Mouse (Mus musculus): ENCODE results near the gene Ctla2b. TPM values are rescaled to one million over a fixed set of nuclear protein-coding genes. Genes with fewer than 3 reads are reported as not detected.

Ctla2b gene
- 0.22 and 0.26 TPM in 2 replicates for polyA plus RNA-seq (2012; rRNA removed)

DNA sequence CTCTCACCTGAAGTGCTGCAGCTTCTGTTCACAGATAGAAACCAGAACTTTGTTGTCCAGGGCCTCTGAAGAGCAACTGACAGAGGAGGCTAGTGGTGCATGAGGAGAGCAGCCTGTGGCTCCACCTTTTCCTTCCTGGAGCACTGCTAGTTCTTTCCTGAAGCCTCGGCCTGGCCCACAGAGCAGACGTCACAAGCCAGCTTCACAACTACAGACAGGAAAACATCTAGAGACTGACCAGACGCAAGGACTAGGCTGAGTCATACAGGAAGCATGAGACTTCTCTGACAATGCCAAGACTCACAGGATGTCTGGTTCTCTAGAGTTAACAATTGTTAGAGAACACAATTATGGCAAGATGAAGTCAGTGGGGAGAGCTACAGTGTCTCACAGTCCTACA lies at the start of gene Ctla2b:
Gene Ctla2b (minus strand): TSS at position 120 of the 400 bp plus-strand sequence.

DNA sequence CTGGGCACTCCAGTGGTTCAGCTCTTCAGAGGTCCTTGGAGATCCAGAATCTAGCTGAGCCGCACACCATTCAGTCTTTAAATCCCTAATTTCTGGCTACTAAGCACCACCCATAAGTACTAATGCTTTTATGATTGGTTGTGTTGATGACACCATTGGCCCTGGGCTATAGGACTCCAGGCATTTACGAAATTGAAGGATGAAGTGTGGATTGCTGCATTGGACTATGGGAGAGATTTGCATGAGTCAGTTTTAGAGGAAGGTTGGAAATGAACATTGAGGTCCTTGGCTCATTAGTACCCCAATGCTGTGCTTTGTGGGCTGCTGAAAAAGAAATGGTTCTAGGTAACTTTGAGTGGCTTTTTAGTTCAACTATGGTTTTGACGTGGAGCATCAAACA lies 44.6 kb upstream of the Ctla2b start, which contains the start of gene Tpbpa:
Gene Tpbpa (minus strand): TSS at position 101 of the 400 bp plus-strand sequence.

DNA sequence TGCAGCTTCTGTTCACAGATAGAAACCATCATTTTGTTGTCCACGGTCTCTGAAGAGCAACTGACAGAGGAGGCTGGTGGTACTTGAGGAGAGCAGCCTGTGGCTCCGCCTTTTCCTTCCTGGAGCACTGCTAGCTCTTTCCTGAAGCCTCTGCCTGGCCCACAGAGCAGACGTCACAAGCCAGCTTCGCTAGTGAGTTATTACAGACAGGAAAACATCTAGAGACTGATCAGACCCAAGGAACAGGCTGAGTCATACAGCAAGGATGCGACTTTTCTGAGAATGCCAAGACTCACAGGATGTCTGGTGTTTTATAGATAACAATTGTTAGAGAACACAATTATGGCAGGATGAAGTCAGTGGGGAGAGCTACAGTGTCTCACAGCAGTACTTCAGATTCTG lies 39.3 kb upstream of the Ctla2b start, which contains the start of the genes Gm49391 and Ctla2a:
Gene Gm49391 (minus strand): TSS at position 72 of the 402 bp plus-strand sequence.
Gene Ctla2a (minus strand): TSS at position 126 of the 402 bp plus-strand sequence.

DNA sequence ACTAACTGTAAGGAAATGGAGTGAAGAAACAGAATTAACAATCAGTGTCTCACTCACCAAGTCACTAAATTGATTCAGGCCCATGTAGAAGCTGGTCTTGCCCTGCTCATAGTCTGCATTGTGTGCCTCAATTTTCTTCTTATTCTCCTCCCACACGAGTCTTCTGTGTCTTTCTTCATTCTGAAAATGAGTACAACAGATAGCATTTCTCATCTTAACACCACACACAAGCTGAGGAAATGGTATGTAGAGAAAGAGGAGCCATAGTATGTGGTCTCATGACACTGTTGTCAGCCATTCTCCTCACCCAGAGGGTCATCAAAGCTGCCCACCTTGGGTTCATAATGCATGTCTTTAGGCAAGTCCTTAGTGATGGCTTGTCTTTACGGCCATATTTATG lies 38.2 kb upstream of the Ctla2b start, which contains the start of gene Gm49393:
Gene Gm49393 (minus strand): TSS at position 101 of the 400 bp plus-strand sequence.

DNA sequence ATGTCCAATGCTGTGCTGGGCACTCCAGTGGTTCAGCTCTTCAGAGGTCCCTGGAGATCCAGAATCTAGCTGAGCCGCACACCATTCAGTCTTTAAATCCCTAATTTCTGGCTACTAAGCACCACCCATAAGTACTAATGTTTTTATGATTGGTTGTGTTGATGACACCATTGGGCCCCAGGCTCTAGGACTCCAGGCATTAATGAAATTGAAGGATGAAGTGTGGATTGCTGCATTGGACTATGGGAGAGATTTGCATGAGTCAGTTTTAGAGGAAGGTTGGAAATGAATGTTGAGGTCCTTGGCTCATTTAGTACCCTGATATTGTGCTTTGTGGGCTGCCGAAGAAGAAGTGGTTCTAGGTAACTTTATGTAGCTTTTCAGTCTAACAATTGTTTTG lies 7.5 kb upstream of the Ctla2b start, which contains the start of gene Tpbpb:
Gene Tpbpb (minus strand): TSS at position 101 of the 400 bp plus-strand sequence.

DNA sequence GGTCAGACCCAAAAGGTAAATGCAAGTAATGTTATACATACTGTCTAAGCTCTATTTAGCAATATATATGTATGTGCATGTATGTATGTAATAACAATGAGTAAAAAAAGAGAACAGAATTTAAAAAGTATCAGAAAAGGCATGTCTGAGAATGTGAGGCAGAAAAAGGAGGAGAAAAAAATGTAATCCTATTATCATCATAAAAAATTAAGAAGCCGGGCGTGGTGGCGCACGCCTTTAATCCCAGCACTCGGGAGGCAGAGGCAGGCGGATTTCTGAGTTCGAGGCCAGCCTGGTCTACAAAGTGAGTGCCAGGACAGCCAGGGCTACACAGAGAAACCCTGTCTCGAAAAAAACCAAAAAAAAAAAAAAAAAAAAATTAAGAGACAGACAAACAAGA lies 453 bp downstream of the Ctla2b start, which contains the start of gene Gm49392:
Gene Gm49392 (minus strand): TSS at position 101 of the 400 bp plus-strand sequence.

DNA sequence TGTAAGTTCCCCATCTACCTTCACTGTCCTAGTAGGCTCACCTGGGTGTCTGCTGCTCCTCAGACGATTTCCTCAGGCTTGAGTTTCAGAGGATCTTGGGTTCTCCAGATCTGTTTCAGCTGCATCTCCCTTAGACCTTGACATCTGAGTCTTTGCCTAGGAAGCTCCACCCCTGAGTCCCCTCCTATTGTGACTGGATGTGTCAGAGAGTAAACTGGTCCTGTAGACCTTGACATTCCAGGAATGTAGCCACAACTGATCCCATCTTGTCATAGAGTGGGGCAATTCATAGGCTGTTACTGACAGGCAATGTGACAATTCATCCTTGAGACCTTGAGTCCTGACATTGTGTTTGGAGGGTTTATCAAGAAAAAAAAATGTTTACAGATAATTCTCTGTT lies 33.0 kb downstream of the Ctla2b start, which contains the start of gene 4930486L24Rik:
Gene 4930486L24Rik (minus strand): TSS at position 195 of the 400 bp plus-strand sequence.

Other genes starting within 250 kb of the Ctla2b start
- gene BC051665, start 111.1 kb downstream of the Ctla2b start, polyA plus RNA-seq (2012; rRNA removed) = not detected in 2 replicates
- not detected in 2 replicates for gene Ctsll3, start 94.6 kb downstream of the Ctla2b start, polyA plus RNA-seq (2012; rRNA removed)
- gene 4930486L24Rik, start 33.0 kb downstream of the Ctla2b start, polyA plus RNA-seq (2012; rRNA removed) = not detected in 2 replicates
- not detected in 2 replicates for gene Gm49392, start 553 bp downstream of the Ctla2b start, polyA plus RNA-seq (2012; rRNA removed)
- gene Tpbpb, start 7.4 kb upstream of the Ctla2b start, polyA plus RNA-seq (2012; rRNA removed) = not detected in 2 replicates
- not detected in 2 replicates for gene Gm49393, start 38.1 kb upstream of the Ctla2b start, polyA plus RNA-seq (2012; rRNA removed)
- 0.24 and 0.59 TPM in 2 replicates for gene Gm49391, start 39.1 kb upstream of the Ctla2b start, polyA plus RNA-seq (2012; rRNA removed)
- 0.94 and 1.4 TPM in 2 replicates for gene Ctla2a, start 39.2 kb upstream of the Ctla2b start, polyA plus RNA-seq (2012; rRNA removed)
- gene Tpbpa, start 44.5 kb upstream of the Ctla2b start, polyA plus RNA-seq (2012; rRNA removed) = not detected in 2 replicates
- not detected in 2 replicates for gene Ctsj, start 108.5 kb upstream of the Ctla2b start, polyA plus RNA-seq (2012; rRNA removed)
- gene Ctsq, start 143.2 kb upstream of the Ctla2b start, polyA plus RNA-seq (2012; rRNA removed) = not detected in 2 replicates

Measured in colon, adult 2 months (tissue).